Mouse (Mus musculus) kidney, postnatal 0 days (tissue): ENCODE results near the gene Hmgn1. TPM values are rescaled to one million over a fixed set of nuclear protein-coding genes. Genes with fewer than 3 reads are reported as not detected.

Source experiments
- ATAC-seq: fragments of 200-750 bp; cut with Nextera tagmentation; replicated peaks from 2 replicates; pipeline ENCODE4 v1.8.0; 2017; ENCODE audit warnings: low read depth, moderate number of reproducible peaks, moderate TSS enrichment, moderate library complexity; ENCODE audit not compliant: low FRiP score
- DNase-seq: peaks from one replicate; pipeline ENCODE4 v3.0.0-alpha.2; 2016; ENCODE audit warnings: low spot score
- H3K27ac ChIP-seq: fragments of 300-500 bp; sonication (generic); 2 replicates; pipeline ENCODE4 v1.5.1; 2014; ENCODE audit warnings: mild to moderate bottlenecking
- H3K27me3 ChIP-seq: fragments of 300-500 bp; sonication (generic); 2 replicates; pipeline ENCODE4 v1.6.1; 2014; ENCODE audit warnings: low read length, mixed read lengths; ENCODE audit not compliant: insufficient read depth
- H3K36me3 ChIP-seq: fragments of 300-500 bp; sonication (generic); 2 replicates; pipeline ENCODE4 v1.6.1; 2014; ENCODE audit warnings: low read length, mixed read lengths; ENCODE audit not compliant: insufficient read depth
- H3K4me1 ChIP-seq: fragments of 300-500 bp; sonication (generic); replicated peaks from 2 replicates; pipeline ENCODE4 v1.6.1; 2014; ENCODE audit warnings: antibody characterized with exemption, low read length, mixed read lengths; ENCODE audit not compliant: insufficient read depth
- H3K4me2 ChIP-seq: fragments of 300-500 bp; sonication (generic); 2 replicates; pipeline ENCODE4 v1.6.1; 2014; ENCODE audit warnings: mild to moderate bottlenecking, low read length, moderate library complexity, mixed read lengths
- H3K4me3 ChIP-seq: fragments of 300-500 bp; sonication (generic); replicated peaks from 2 replicates; pipeline ENCODE4 v1.5.1; 2014; ENCODE audit warnings: low read depth, low read length
- H3K9ac ChIP-seq: fragments of 300-500 bp; sonication (generic); 2 replicates; pipeline ENCODE4 v1.6.1; 2014; ENCODE audit warnings: low read depth, low read length
- H3K9me3 ChIP-seq: fragments of 300-500 bp; sonication (generic); replicated peaks from 2 replicates; pipeline ENCODE4 v1.6.1; 2016; ENCODE audit warnings: low read length, inconsistent platforms, mixed read lengths
- CTCF ChIP-seq: IDR thresholded peaks from 2 replicates; pipeline ENCODE4 v1.5.1; 2016; ENCODE audit warnings: antibody characterized with exemption, low read depth, mild to moderate bottlenecking, moderate library complexity
- WGBS: fragments of 180-500 bp; shearing (Covaris S2); extraction: QIAGEN DNeasy Blood & Tissue Kit; methylation state at CpG from one replicate; pipeline ENCODE4 v1.1.7; 2014; 5-methylcytosine and 5-hydroxymethylcytosine counted together
- polyA plus RNA-seq: library from polyadenylated mRNA; unstranded; fragments of >200 nt; fragmentation: Nextera tagmentation; extraction: Ambion mirVana; gene quantifications from 2 replicates; pipeline ENCODE4 v1.2.1, GENCODE M21; 2015

Gene Hmgn1
- polyA plus RNA-seq, 1 experiment from 2014 or later = 551 TPM

GRCm38 (mm10) chr16:96154476-96154875, 26.9 kb upstream of the Hmgn1 start:
- 86% methylated on average over 2 of the region's 2 CpGs for WGBS
- Histone ChIP-seq H3K4me1 (peaks cover 6% of the 10 kb centered on the region; the same call in 1 of the 2 replicates), H3K36me3 (peaks cover 7% of the 10 kb centered on the region; the same call in 1 of the 2 replicates), H3K4me2 (no peak overlapping the region), H3K27ac (no peak overlapping the region), H3K4me3 (no peak overlapping the region), H3K9ac (no peak overlapping the region), H3K9me3 (no peaks in the 10 kb centered on the region), H3K27me3 (no peaks in the 10 kb centered on the region)
- DNase-seq (no peak), ATAC-seq (no peak)
- no peak for TF ChIP-seq CTCF

GRCm38 (mm10) chr16:96151551-96151950, 24.0 kb upstream of the Hmgn1 start:
- Histone ChIP-seq H3K27me3 (no peaks in the 10 kb centered on the region), H3K27ac (no peak overlapping the region), H3K9ac (no peak overlapping the region), H3K4me2 (no peak overlapping the region), H3K9me3 (no peaks in the 10 kb centered on the region), H3K36me3 (peaks cover 3% of the 10 kb centered on the region; the same call in 1 of the 2 replicates), H3K4me3 (no peak overlapping the region), H3K4me1 (peaks cover 2% of the 10 kb centered on the region; the same call in 1 of the 2 replicates)
- ATAC-seq (peak; percentile 71), DNase-seq (peak; percentile 78)
- 20% methylated on average over 9 of the region's 9 CpGs for WGBS
- peak; percentile 97 for TF ChIP-seq CTCF

- no peak overlapping the region for H3K9ac ChIP-seq
- H3K4me3 ChIP-seq = no peak overlapping the region
- H3K36me3 ChIP-seq = peaks cover 3% of the 10 kb centered on the region; the same call in 1 of the 2 replicates
- DNase-seq (no peak), ATAC-seq (no peak)
- 63% methylated on average over 4 of the region's 4 CpGs for WGBS
- H3K9me3 ChIP-seq = no peaks in the 10 kb centered on the region
- TF ChIP-seq CTCF = no peak
- no peaks in the 10 kb centered on the region for H3K27me3 ChIP-seq
- H3K4me1 ChIP-seq = peaks cover 2% of the 10 kb centered on the region; the same call in 1 of the 2 replicates
- H3K27ac ChIP-seq = 0 out of 2 replicates have a peak overlapping the region, but pooled peaks have one; percentile 8
- no peak overlapping the region for H3K4me2 ChIP-seq
Measured at GRCm38 (mm10) chr16:96150995-96151394, 23.5 kb upstream of the Hmgn1 start.

GRCm38 (mm10) chr16:96149311-96149710, 21.8 kb upstream of the Hmgn1 start:
- WGBS = 48% methylated on average over 9 of the region's 9 CpGs
- Histone ChIP-seq H3K27ac (0 out of 2 replicates have a peak overlapping the region, but pooled peaks have one; percentile 13), H3K9ac (no peak overlapping the region), H3K4me1 (peaks cover 2% of the 10 kb centered on the region; the same call in 1 of the 2 replicates), H3K27me3 (no peaks in the 10 kb centered on the region), H3K4me3 (no peak overlapping the region), H3K9me3 (no peaks in the 10 kb centered on the region), H3K36me3 (0 out of 2 replicates have a peak, but pooled peaks cover 3% of the 10 kb centered on the region), H3K4me2 (no peak overlapping the region)
- TF ChIP-seq CTCF = no peak
- ATAC-seq (no peak), DNase-seq (peak; percentile 57)

DNA sequence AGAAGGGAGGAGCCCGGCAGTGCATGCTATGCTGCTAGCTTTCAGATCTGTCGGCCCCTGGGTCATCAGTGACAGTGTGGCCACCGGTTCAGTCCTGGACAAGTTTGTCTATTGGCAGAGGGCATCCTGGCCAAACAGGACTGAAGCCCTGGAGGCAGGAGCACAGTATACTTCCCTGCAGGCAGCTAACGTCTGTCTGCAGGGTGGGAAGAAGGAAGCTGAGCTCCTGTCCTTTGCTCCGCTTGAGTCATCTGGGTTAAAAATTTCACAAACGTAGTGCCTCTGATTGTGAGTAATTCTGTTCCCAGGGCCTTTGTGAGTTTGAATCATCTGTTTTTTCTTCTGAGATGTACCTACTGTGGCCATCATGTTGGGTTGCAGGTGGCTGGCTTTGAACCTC, 21.3 kb upstream of the Hmgn1 start:
- no peak overlapping the region for H3K4me2 ChIP-seq

DNA sequence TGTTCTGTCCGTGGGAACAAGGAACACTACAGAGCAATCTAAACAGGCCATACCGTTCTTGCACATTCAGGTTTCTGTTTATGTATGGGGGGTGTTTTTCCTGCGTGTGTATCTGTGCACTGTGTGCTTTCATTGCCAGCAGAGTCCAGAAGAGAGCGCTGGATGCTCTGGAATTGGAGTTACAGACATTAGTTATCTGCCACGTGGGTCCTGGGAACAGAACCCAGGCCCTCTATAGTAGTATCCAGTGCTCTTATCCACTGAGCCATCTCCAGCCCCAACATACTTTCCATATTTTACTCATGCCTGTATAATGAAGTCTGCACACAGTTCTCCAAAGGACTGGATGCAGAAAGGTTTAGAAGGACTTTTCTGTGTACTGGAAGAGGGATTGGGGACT, 18.3 kb upstream of the Hmgn1 start:
- Histone ChIP-seq H3K4me1 (no peaks in the 10 kb centered on the region; the same call in 1 of the 2 replicates), H3K27me3 (no peaks in the 10 kb centered on the region), H3K36me3 (no peaks in the 10 kb centered on the region), H3K9ac (peak overlapping the region; percentile 52), H3K4me2 (peak overlapping the region; percentile 73), H3K9me3 (no peaks in the 10 kb centered on the region), H3K27ac (no peak overlapping the region), H3K4me3 (peak overlapping the region; percentile 69)
- TF ChIP-seq CTCF = no peak
- DNase-seq (no peak), ATAC-seq (peak; percentile 44)
- WGBS = 2% methylated on average over 5 of the region's 5 CpGs

More for the DNA sequence above, 21.3 kb upstream of the Hmgn1 start:
- DNase-seq = no peak
- no peaks in the 10 kb centered on the region for H3K27me3 ChIP-seq
- TF ChIP-seq CTCF = no peak
- WGBS = 61% methylated on average over 6 of the region's 6 CpGs
- no peak overlapping the region for H3K4me3 ChIP-seq
- H3K9ac ChIP-seq = no peak overlapping the region
- H3K4me1 ChIP-seq = peaks cover 2% of the 10 kb centered on the region; the same call in 1 of the 2 replicates
- no peaks in the 10 kb centered on the region for H3K9me3 ChIP-seq
- H3K27ac ChIP-seq = 0 out of 2 replicates have a peak overlapping the region, but pooled peaks have one; percentile 13
- ATAC-seq = no peak
- 0 out of 2 replicates have a peak, but pooled peaks cover 3% of the 10 kb centered on the region for H3K36me3 ChIP-seq
